Mouse (Mus musculus) heart, adult 2 months (tissue): Measurements from ENCODE around the gene Dpf3.

Source experiments
- CTCF ChIP-seq: fragments of 200-600 bp; IDR thresholded peaks from 2 replicates; pipeline ENCODE4 v1.8.1; 2022; ENCODE audit warnings: antibody characterized with exemption, mild to moderate bottlenecking, moderate library complexity
- EP300 ChIP-seq: fragments of 200-500 bp; IDR thresholded peaks from 2 replicates; pipeline ENCODE4 v1.6.1; 2011; ENCODE audit warnings: low read depth, low read length, control low read depth; ENCODE audit not compliant: insufficient read depth
- POLR2A ChIP-seq: fragments of 200-500 bp; IDR thresholded peaks from 2 replicates; pipeline ENCODE4 v1.6.1; 2011; ENCODE audit warnings: mild to moderate bottlenecking, low read depth, low read length, control low read depth; ENCODE audit not compliant: insufficient read depth

GRCm38 (mm10) chr12:83211146-83211822 is 276.2 kb downstream of the Dpf3 start:
- TF ChIP-seq POLR2A (no peak), CTCF (no peak), EP300 (no peak)
